Mouse (Mus musculus) CD4-positive naive resting alpha-beta T cell, adult 57 days (primary cell): ENCODE measurements around the gene Fbxw17. TPM values are rescaled to one million over a fixed set of nuclear protein-coding genes. Genes with fewer than 3 reads are reported as not detected.

Source experiments
- total RNA-seq: library from RNA; stranded (reverse); gene quantifications from one replicate; pipeline ENCODE4 v1.2.4, GENCODE M21; 2023

Gene Fbxw17
- total RNA-seq: 9.5 TPM

DNA sequence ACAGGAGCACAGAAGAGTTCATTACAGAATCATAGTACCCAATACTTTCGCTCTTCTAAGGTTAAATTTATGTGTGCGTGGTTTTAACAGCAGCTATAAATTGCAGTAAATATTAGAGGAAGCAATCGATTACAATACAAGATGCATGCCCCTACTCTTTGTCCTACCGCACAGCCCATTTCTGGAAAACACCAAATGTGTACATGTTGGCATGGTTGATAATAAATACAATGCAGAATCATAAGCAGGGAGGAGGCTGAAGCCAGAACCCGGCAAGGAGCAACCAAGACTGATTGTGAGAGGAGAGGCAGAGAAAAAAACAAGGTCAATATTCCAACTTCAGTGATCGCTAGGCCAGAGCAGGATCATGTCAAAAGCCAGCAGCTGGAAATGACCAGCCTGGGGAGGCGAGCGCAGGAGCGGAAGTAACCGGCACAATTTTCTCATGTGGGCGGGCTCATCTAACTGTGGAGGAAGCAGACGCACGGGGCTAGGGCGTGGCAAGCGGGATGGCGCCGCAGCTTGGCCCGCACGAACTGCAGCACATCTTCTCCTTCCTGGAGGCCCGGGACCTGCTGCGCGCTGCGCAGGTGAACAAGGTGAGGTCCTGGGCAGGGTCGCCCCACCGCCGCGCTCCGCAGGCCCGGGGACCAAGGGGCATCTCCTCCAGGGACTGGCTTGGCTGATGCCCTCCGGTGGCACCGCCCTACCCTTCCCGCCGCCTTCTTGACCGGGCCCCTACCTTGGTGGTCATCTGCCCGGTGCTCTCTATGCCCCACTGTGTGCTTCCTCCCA is at the start of gene Fbxw17:
Gene Fbxw17 (plus strand): TSS at position 476 of the 795 bp plus-strand sequence.

GRCm38 (mm10) chr13:50443812-50444211 is 26.1 kb downstream of the Fbxw17 start, which contains the start of gene Gm47429:
TSS of gene Gm47429 (minus strand) at chr13:50443912.

GRCm38 (mm10) chr13:50467007-50467406 is 49.3 kb downstream of the Fbxw17 start, which contains the start of gene Nutm2:
TSS of gene Nutm2 (plus strand) at chr13:50467307.

Other genes starting within 250 kb of the Fbxw17 start
- gene Gm906, start 167.6 kb upstream of the Fbxw17 start, total RNA-seq: not detected
- gene Gm47429, start 26.0 kb downstream of the Fbxw17 start, total RNA-seq: not detected
- gene Nutm2, start 49.4 kb downstream of the Fbxw17 start, total RNA-seq: not detected
- gene Gm904, start 225.4 kb downstream of the Fbxw17 start, total RNA-seq: not detected